Mouse (Mus musculus) kidney, postnatal 14 days (tissue): ENCODE results near the gene Gm4181.
"Not testable (repeated sequence)": the region's sequence is repeated elsewhere in the genome, so short reads cannot be mapped to it uniquely, and the experiment has no call there.

Experiments used
- DNase-seq: peaks from one replicate; pipeline ENCODE4 v3.0.0; 2022; ENCODE audit warnings: mixed read lengths

Gm4181 gene

DNA sequence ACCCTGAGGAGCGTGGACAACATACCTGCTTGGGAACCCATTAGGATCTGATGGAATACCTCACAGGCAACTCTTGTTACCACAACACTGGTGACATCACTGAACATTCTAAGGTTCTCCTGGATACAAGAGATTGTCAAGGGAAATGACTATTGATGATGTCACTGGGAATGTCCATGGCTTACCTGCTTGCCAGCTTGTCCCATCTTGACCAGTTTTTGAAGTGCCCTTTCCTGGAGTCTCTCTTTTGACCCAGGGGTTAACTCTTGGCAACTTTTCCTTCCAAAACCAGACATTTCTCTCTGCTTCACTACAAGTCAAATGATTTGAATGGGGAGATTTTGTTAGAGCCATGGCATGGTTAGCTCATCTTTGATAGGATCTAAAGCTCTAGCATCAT lies at the start of gene Gm4181:
Gene Gm4181, minus strand, starts transcription at position 101 of the 400 bp plus-strand sequence.
- DNase-seq = not testable (repeated sequence)

DNA sequence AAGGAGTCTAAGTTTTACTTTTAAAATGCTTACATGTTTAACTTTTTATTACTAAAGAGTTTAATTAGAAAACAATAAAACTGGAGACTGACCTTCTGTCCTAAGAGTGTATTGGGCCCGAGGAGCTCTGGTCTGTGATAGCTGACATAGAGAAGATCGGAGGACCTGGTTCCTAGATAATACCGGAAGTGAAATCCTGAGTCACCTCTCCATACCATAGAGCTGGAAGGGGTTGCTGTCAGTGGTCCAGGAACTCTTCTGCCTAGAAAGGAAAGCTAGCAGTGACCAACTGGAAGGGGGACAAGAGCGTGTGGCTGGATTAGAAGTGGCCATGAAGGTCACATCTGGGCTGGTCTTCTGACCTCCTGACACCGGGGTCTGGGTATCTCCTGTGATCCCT lies 41.8 kb upstream of the Gm4181 start:
- DNase-seq = no peak

DNA sequence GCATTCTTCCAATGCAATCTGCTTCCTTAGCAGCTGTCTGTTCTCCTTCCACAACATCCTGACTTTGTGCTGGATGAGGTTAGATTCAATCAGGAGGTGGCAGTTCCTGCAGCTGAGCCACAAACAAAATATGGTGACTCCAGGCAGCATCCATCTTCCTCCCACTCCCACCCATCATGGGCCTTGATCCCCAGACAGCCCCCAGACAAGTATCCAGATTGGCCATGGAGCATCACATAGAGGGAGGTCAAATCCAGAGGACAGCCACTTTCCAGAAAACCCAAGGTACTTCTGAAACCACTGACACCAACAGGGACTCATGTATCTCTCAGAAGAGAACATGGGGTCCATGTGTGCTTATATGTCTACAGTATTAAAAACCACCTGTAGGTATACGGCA lies 3.0 kb downstream of the Gm4181 start:
- DNase-seq = peak; percentile 4

DNA sequence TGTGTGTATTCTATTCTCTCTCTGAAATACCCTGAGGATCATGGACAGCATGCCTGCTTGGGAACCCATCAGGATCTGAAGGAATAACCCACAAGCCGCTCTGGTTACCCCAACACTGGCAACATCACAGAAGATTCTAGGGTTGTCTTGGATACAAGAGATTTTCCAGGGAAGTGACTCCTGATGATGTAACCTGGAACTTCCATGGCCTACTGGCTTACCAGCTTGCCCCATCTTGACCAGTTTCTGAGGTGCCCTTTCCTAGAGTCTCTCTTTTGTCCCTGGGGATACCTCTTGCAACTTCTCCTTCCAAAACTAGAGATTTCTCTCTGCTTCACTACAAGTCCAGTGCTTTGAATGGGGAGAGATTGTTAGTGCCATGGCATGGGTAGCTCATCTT lies 24.3 kb downstream of the Gm4181 start, which contains the start of gene Gm17078:
Gene Gm17078, minus strand, starts transcription at position 101 of the 400 bp plus-strand sequence.
- no peak for DNase-seq

DNA sequence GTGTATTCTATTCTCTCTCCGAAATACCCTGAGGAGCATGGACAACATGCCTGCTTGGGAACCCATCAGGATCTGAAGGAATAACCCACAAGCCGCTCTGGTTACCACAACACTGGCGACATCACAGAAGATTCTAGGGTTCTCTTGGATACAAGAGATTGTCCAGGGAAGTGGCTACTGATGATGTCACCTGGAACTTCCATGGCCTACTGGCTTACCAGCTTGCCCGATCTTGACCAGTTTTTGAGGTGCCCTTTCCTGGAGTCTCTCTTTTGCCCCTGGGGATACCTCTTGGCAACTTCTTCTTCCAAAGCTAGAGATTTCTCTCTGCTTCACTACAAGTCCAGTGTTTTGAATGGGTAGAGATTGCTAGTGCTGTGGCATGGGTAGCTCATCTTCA lies 43.4 kb downstream of the Gm4181 start, which contains the start of gene Gm17174:
Gene Gm17174, minus strand, starts transcription at position 101 of the 400 bp plus-strand sequence.
- not testable (repeated sequence) for DNase-seq
